Mouse (Mus musculus) spleen, adult 2 months (tissue): Measurements from ENCODE around the gene 4930578G10Rik.

Source experiments
- CTCF ChIP-seq: fragments of 200-500 bp; IDR thresholded peaks from 2 replicates; pipeline ENCODE4 v1.5.1; 2011; ENCODE audit warnings: mild to moderate bottlenecking, inconsistent platforms; ENCODE audit not compliant: insufficient read depth, insufficient read length, insufficient replicate concordance; ENCODE audit errors: extremely low read depth
- POLR2A ChIP-seq: fragments of 200-500 bp; IDR thresholded peaks from 2 replicates; pipeline ENCODE4 v1.6.1; 2011; ENCODE audit warnings: low read depth, low read length, inconsistent platforms

- TF ChIP-seq POLR2A (no peak), CTCF (no peak)
Observed at GRCm38 (mm10) chr4:42880677-42880948, 145.3 kb downstream of the 4930578G10Rik start.
